Mouse (Mus musculus) brown adipose tissue, adult 24 weeks (tissue): ENCODE measurements at regions not wholly inside any gene's neighbourhood (a gene's known extent, or its start where the extent isn't known, plus 50 kb on each side); places are given as distances from the start of the nearest gene placed in this dataset.

Experiments used
- H3K27ac ChIP-seq: fragments of 200-500 bp; replicated peaks from 2 replicates; pipeline ENCODE4 v1.5.1; 2012; ENCODE audit warnings: low read depth, mild to moderate bottlenecking, low read length
- H3K4me1 ChIP-seq: fragments of 200-500 bp; 2 replicates; pipeline ENCODE4 v1.6.1; 2012; ENCODE audit warnings: low read length, mixed read lengths; ENCODE audit not compliant: control insufficient read depth, insufficient read depth, insufficient read length
- H3K4me3 ChIP-seq: fragments of 200-500 bp; 2 replicates; pipeline ENCODE4 v1.5.1; 2012; ENCODE audit warnings: low read depth, mild to moderate bottlenecking, low read length, moderate library complexity; ENCODE audit not compliant: insufficient read depth

- Histone ChIP-seq H3K27ac (no peak overlapping the region), H3K4me3 (no peak overlapping the region), H3K4me1 (no peaks in the 10 kb centered on the region; the same call in 1 of the 2 replicates)
Measured at GRCm38 (mm10) chr9:22937686-22938391, 285.0 kb upstream of the Bmper start.

- H3K4me1 ChIP-seq: no peaks in the 10 kb centered on the region
- H3K27ac ChIP-seq: 0 out of 2 replicates have a peak overlapping the region, but pooled peaks have one; percentile 9
- H3K4me3 ChIP-seq: no peak overlapping the region
Measured at GRCm38 (mm10) chr9:22944992-22945391, 277.9 kb upstream of the Bmper start.

- no peaks in the 10 kb centered on the region for H3K4me1 ChIP-seq
- H3K27ac ChIP-seq: peak overlapping the region; percentile 50; the same call in 1 of the 2 replicates
- no peak overlapping the region for H3K4me3 ChIP-seq
Measured at GRCm38 (mm10) chr9:22945426-22945955, 277.4 kb upstream of the Bmper start.

DNA sequence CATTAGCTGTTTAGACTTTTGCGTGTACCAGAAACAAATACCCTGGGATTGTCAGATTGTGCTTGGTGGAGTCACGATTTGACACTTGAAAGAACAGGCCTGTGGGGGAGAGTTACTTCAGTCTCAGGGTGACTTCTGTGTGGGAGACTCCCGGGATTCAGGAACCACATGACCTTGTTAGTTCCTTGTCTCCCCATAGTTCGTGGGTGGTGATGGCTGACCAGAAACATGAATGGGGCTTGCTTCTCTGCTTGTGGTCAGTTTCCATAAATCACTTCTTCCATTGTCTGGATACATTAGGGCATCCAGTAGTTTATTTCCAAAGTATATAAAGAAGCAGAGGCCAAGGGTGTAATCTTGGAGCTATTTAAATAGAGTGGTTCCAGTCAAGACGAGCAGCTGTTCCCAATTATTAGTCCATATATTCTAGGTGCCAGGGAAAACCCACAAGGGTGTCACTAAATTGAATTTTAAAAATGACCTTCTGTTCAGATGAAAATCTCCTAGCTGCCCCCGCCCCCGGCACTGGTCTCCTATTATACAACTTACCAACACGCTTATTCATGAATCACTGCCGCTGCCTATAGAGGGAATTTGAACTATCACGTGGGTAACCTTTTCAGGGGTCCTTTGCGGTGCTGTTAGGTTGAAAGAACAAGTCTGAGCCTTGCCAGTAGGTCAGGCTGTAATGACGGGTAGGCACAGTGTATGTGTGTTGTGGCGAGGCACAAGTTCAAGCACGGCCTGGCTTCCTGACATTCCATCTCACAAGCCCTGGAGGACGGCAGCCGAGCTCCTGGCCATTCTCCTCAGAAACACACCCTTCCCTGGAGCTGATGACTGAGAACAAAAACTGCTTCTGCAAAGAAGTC, 270.1 kb upstream of the Bmper start:
- Histone ChIP-seq H3K4me3 (no peak overlapping the region), H3K27ac (no peak overlapping the region), H3K4me1 (no peaks in the 10 kb centered on the region)

GRCm38 (mm10) chr9:22962269-22962815, 260.5 kb upstream of the Bmper start:
- Histone ChIP-seq H3K27ac (no peak overlapping the region), H3K4me3 (no peak overlapping the region), H3K4me1 (peaks cover 5% of the 10 kb centered on the region; the same call in 1 of the 2 replicates)

- no peaks in the 10 kb centered on the region for H3K4me1 ChIP-seq
- H3K4me3 ChIP-seq: no peak overlapping the region
- no peak overlapping the region for H3K27ac ChIP-seq
Measured at GRCm38 (mm10) chr9:22971312-22971711, 251.6 kb upstream of the Bmper start.

DNA sequence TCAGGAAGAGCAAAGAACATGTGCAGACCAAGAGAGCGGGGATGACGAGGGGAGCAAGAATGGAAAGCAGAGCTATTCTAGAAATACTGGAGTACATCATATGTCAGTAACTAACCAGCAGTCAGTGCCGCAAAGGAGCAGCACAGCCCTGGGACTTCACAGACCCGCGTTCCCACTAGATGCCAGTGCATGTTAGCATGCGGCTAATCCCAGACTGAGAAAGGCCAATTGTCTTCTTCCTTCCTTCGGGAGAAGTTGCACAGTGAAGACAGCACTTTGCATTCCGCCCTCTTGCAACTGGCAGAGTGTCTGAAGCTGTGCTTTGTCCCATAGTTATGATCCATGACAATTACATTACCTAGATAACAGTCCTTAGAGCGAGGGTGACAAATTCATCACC, 246.1 kb upstream of the Bmper start:
- H3K4me3 ChIP-seq: no peak overlapping the region
- no peaks in the 10 kb centered on the region for H3K4me1 ChIP-seq

DNA sequence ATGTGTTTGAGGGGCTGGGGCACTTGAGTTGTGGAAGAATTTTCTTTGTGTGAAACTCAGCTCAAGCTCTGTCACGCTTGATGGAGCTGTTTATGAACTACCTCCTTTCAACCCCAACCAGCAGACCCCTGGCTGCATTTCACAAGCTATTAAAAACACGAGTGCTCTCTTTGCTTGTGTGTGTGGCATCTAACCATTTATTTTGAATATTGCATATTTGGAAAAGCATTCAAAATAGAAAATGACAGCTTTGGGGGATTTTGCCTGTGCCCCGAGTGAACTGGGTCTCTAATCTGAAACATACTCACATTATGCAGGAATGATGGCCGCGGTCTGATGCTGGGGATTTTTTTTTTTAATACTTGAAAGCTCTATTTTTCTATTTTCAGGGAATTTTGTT, 243.2 kb upstream of the Bmper start:
- no peaks in the 10 kb centered on the region for H3K4me1 ChIP-seq
- no peak overlapping the region for H3K4me3 ChIP-seq
- no peak overlapping the region for H3K27ac ChIP-seq

More for the DNA sequence above, 246.1 kb upstream of the Bmper start:
- H3K27ac ChIP-seq: no peak overlapping the region

DNA sequence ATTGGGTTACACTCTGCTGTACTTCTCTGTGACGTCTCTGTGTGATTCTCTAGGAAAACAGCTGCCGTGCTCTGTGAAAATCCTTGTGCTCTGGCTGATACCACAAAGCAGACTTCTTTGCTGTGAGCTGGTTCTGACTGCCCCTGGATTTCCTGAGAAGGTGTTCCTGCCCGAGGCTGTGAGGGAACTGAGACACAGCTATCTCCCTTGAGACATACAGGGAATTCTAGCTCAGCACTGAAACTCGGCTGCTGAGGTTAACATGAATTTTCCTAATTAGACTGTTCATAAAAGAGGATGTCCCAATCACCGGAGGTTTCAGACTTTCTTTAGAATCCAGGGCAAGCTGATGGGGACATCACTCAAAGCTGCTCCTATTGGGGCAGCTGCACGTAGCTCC, 233.4 kb upstream of the Bmper start:
- Histone ChIP-seq H3K4me3 (no peak overlapping the region), H3K4me1 (no peaks in the 10 kb centered on the region), H3K27ac (no peak overlapping the region)

- no peak overlapping the region for H3K27ac ChIP-seq
- H3K4me1 ChIP-seq: no peaks in the 10 kb centered on the region
- no peak overlapping the region for H3K4me3 ChIP-seq
Measured at GRCm38 (mm10) chr9:22993531-22993930, 229.3 kb upstream of the Bmper start.

DNA sequence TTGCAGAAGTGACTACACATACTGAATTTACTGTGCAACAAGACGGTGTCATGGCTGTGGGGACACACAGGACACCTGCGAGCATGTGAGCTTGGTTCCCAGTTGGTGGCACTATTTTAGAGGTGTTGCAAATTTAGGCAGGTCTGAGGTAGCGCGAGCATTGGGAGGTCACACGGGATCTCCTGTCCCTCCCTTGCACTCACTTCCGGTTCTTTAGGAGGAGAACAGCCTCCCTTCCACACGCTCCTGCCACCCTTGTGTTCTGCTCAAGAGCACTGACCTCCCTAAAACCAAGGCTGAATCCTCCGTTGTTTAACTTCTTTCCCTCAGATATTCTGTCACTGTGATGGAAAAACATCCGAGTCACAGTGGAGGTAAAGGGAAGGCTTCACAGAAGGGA, 227.3 kb upstream of the Bmper start:
- no peak overlapping the region for H3K4me3 ChIP-seq
- no peaks in the 10 kb centered on the region for H3K4me1 ChIP-seq
- no peak overlapping the region for H3K27ac ChIP-seq

- Histone ChIP-seq H3K27ac (no peak overlapping the region), H3K4me1 (no peaks in the 10 kb centered on the region), H3K4me3 (no peak overlapping the region)
Measured at GRCm38 (mm10) chr9:22998306-22998705, 224.6 kb upstream of the Bmper start.

GRCm38 (mm10) chr9:22999181-22999580, 223.7 kb upstream of the Bmper start:
- Histone ChIP-seq H3K4me3 (no peak overlapping the region), H3K4me1 (0 out of 2 replicates have a peak, but pooled peaks cover under 1% of the 10 kb centered on the region)

DNA sequence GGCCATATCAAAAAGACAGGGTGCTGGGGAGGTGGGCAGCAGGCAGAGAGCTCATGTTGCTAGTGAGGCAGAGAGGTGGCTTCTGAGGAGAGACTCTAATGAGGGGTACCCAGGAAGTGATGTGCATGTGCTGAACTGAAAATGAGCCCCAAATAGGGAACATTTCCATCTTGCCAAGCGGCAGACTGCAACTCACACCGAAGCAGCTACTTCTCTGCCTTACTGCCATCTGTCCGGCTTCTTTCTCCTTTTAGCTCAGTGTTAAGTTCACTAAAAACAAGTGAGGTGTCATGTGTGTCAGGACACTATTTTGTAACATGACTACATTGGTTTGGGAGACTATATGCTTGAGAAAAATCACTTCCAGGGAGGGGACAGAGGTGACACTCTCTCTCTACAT, 222.7 kb upstream of the Bmper start:
- Histone ChIP-seq H3K4me1 (peaks cover 6% of the 10 kb centered on the region; the same call in 1 of the 2 replicates), H3K4me3 (no peak overlapping the region), H3K27ac (no peak overlapping the region)

More at GRCm38 (mm10) chr9:22999181-22999580, 223.7 kb upstream of the Bmper start:
- H3K27ac ChIP-seq: no peak overlapping the region
